Mouse (Mus musculus): ENCODE data around the gene Aldh16a1.

DNA sequence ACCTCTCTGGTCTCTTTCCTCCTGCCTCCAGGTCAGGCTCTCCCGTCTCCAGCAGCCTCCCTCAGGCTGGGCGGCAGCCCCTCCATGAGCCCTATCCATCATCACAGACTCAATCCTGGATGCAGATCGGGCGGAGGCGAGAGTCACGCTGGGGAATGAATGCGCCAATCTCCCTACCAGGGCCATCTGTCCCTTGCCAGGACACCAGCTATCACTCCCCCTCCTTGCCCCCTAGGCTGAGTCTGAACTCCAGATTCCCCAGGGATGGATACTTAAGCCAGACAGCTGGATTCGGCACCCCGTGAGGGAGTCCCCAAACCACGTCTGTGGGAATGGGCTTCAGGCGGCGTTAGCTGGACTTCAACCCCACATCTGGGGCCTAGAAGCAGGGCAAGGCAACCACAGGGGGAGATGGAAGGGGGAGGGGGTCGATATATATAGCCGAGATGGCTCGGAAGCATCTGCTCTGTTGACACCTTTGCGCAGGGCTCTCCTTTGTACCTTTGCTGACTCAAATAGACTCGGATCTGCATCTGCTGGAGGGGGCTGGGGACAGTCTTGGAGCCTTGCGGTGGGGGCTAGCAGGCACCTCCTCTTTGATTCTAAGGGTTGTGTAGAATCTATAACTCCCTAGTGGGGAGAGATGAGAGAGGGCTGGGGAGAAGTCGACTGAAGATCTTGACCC lies 13.5 kb upstream of the Aldh16a1 start:
- TF ChIP-seq CTCF (IDR thresholded peaks at IDR 0.05; ENCODE audit: borderline replicate concordance, control insufficient read depth, extremely low read depth, insufficient read depth, low read length, poor library complexity) (no peak), POLR2A (IDR thresholded peaks at IDR 0.05; ENCODE audit: control insufficient read depth, extremely low read depth, insufficient read depth, low read length, poor library complexity) (no peak)
